Mouse (Mus musculus): ENCODE measurements around the gene Gh.

Gh gene

DNA sequence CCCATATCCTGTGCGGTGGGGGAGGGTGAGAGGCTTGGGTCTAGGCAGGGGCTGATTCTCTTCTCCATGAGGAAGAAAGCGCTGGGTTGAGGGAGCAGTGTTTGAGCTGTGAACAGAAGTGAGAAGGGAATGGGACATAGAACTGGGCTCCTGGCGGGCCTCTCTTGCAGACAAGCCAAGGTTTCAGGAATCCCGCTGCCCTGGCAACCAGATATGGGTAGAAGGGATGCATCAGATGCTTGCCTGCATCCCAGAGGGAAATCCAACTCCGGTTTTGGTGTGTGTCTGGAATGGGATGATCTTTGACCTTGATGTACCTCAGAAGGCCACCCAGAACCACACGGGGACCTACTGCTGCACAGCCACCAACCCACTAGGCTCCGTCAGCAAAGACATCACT lies 15.5 kb downstream of the Gh start:
- no peak for TF ChIP-seq GATA4 (IDR thresholded peaks at IDR 0.05; ENCODE audit: insufficient replicate concordance, low read length)

DNA sequence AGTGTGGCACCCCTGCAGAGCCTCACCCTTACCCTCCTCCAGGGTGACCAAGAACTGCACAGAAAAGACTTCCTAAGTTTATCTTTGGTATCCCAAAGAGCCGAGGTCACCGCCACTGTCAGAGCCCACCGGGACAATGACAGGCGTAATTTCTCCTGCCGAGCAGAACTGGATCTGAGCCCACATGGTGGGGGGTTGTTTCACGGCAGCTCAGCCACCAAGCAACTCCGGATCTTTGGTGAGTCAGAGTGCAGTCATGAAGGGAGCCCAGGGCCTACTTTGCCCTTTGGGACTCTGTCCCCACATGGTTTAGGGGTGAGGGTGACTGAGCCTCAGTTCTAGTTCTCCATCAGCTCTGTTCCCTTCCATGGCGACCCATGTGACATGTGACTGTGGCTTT lies 17.5 kb downstream of the Gh start:
- no peak for TF ChIP-seq GATA4 (IDR thresholded peaks at IDR 0.05; ENCODE audit: insufficient replicate concordance, low read length)

DNA sequence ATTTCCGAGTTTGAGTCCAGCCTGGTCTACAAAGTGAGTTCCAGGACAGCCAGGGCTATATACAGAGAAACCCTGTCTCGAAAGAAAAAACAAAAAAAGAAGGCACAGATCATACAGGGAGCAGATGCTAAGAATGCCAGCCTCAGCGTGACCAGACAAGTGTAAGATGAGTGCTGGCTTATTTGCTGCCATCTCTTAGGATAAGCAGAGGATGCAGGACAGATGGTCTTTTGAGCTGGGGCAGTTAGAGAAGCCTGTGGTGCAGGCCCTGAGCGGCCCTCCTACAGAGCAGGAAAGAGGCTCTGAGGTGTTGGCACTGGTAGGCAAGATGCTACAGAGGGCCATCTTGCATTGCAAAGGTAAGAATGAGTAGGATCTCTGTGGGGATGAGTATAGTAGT lies 18.3 kb downstream of the Gh start:
- TF ChIP-seq GATA4 (IDR thresholded peaks at IDR 0.05; ENCODE audit: insufficient replicate concordance, low read length), result no peak

DNA sequence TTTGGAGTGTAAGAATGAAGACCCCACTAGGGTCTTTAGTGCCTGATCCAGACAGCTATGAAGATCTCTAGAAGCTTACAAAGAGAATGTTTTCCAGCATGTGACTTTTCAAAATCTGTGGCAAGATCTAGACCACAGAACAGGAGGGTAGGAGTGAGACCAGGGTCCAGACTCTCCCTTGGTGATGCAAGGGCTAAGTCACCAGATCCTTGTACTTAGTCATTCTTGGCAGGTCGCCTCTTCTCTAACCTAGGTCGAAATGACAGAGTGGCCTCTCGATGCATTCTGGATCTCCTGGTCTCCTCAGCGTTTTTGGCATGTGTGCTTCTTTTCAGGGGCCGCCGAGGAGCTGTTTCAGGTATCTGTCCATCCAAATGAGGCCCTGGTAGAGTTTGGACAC lies 19.2 kb downstream of the Gh start:
- no peak for TF ChIP-seq GATA4 (IDR thresholded peaks at IDR 0.05; ENCODE audit: insufficient replicate concordance, low read length)

DNA sequence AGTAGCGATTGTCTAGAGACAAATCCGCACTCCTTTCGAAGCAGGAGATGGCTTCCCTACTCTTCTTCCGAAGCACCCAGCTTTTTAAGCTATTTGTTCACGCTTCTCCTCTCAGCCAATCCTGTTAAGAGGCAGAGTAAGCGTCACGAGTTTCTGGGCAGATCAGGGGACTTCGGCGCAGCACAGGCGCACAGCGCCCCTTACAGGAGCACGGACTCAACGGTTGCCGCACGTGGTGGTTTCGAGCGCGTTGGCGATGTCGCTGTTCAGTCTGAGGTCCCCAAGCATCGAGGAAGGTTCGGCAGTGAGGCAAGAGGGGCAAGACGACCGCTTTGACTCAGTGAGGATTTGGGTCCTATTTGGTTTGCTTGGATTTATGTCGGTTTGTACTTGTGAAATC lies 25.2 kb downstream of the Gh start, which contains the start of gene Tcam1:
Gene Tcam1 (plus strand): TSS at position 219 of the 400 bp plus-strand sequence.
- TF ChIP-seq GATA4 (IDR thresholded peaks at IDR 0.05; ENCODE audit: insufficient replicate concordance, low read length), result no peak

DNA sequence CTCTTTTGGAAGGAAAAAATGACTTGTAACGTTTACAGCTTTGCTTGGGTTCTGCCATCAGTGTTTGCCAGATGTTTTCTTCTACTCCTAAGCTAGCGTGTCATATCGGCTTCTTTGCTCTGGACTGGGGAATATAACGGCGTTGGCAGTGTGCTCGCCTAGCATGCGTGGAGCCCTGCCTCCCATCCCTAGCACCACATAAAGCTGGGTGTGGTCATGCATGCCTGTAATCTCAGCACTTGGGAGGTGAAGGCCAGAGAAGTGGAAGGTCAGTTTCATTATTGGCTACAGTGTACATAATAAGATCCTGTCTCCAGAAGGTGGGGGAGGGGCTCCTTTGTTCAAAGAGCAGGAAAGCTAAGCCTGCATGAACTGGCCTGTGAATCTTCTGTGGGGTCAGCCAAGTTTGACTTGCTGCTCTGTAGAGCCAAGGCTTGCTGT lies 26.7 kb downstream of the Gh start:
- TF ChIP-seq GATA4 (IDR thresholded peaks at IDR 0.05; ENCODE audit: insufficient replicate concordance, low read length), result no peak

DNA sequence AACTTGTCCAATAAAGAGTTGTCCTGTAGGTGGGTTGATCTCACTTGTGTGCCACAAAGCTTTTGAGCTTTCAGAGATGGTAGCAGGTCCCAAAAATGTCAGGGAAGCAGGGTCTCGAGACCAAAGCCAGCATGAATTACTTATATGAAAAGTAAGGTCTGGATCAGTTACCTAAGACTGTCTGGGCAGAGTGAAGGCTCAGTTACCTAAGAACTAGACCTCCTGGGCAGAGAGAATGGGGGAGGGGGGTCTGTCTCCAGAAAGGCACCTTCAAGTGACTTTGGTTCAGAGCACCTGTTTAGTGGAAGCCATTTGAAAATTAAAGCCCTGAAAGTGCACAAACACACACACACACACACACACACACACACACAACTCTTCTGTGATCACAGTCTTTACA lies 27.3 kb downstream of the Gh start:
- TF ChIP-seq GATA4 (IDR thresholded peaks at IDR 0.05; ENCODE audit: insufficient replicate concordance, low read length), result no peak

DNA sequence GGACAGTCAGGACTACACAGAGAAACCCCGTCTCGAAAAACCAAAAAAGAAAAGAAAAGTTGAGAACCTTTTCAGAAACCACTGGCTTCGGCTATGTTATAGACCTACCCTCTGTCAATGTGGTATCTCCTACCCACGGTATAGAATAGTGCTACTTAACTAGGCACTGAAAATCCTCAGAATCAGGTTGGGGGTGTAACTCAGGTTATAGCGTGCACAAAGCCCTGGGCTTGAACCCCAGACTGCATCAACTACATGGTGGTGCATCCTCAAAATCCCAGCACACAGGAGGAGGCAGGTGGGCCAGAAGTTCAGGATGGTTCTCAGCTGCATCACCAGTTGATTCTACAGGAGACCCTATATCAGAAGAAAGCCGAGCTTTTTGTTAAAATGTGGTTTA lies 27.9 kb downstream of the Gh start:
- TF ChIP-seq GATA4 (IDR thresholded peaks at IDR 0.05; ENCODE audit: insufficient replicate concordance, low read length), result no peak

DNA sequence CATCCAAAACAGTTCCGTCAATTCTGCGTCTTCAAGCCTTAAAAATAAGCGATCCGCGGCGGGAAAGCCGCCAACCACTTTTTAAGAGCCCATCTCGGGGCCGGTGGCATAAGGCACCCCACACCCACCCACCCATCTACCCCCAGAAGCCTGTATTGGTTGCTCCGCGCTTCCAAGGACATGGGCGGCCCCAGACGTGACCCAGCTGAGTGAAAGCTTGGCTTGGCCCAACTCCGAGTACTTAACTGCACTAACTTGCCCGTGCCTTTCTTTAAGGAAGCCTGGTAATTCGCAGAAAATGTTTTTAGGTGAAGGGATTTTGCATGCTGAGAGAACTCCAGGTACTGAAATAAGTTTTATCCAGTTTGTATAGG lies 28.4 kb downstream of the Gh start:
- no peak for TF ChIP-seq GATA4 (IDR thresholded peaks at IDR 0.05; ENCODE audit: insufficient replicate concordance, low read length)

DNA sequence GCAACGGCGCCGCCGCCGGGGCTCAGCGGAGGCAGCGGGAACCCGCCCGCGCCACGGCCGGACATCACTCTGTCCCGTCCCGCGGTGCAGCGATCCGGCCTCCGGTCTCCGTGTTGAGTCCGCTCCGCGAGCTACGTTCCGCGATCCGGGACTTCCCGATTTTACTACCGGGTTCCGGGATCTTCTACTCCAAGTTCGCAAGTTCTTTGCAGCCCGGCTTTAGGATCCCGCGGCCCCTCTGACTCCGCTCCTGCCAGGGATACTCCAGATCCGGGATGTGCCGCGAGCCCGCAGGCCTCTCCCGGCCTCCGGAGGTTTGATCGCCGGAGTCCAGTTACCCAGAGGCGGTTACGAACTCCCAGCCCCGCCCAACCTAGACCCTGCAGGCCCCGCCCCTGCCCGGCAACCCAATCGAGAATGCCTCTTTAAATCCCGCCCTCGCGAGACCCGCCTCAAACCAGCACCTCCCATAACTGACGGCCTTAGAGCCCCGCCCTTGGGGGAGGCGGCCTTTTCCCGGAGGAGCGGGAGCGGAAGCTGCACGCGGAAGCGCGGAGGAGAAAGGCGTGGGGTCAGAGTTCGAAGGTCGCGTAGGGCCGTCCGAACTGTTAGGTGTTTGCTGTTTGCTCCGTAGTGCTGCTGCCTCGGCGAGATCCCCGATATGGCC lies 28.9 kb downstream of the Gh start, which contains the start of gene Smarcd2:
Gene Smarcd2 (minus strand): TSS at position 329 of the 667 bp plus-strand sequence.
- TF ChIP-seq GATA4 (IDR thresholded peaks at IDR 0.05; ENCODE audit: insufficient replicate concordance, low read length), result no peak; the same call in 1 of the 2 replicates

DNA sequence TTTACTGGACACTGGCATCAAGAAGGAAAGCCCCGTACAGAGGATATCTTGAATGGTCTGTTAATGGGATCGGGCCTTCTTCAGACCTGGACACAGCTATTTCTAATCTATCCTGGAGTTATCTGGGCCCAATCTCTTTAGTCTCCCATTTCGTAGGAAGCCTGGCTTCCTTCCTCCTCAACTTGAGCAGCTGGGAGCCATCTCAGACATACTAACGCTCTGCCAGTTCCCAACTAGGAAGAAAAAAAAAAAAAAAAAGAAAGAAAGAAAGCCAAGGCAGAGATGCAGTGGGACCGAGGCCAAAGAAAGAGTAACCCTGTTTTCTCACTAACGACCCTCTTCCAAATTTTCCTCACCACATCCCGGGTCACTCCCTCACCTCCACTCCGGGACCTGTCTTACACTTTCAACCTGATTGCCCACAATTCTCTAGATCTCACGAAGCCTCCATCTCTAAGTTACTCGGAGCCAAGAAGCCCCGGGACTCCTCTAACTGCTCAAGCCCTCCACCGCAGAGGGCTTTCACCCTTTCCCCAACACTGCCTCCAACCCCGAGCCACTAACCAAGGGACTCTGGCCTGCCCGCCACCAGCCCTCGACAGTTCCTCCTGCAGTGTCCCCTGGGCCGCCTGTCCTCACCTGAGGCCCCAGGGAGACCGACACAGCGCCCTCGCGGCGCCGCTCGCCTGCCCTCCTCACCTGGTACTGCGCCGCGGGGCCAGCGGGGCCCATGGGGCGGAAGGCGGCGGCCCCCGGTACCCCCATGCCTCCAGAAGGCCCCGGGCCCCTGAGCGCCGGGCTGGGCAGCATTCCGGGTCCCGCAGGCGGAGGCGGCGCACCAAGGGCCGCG lies 29.6 kb downstream of the Gh start:
- no peak for TF ChIP-seq GATA4 (IDR thresholded peaks at IDR 0.05; ENCODE audit: insufficient replicate concordance, low read length)

DNA sequence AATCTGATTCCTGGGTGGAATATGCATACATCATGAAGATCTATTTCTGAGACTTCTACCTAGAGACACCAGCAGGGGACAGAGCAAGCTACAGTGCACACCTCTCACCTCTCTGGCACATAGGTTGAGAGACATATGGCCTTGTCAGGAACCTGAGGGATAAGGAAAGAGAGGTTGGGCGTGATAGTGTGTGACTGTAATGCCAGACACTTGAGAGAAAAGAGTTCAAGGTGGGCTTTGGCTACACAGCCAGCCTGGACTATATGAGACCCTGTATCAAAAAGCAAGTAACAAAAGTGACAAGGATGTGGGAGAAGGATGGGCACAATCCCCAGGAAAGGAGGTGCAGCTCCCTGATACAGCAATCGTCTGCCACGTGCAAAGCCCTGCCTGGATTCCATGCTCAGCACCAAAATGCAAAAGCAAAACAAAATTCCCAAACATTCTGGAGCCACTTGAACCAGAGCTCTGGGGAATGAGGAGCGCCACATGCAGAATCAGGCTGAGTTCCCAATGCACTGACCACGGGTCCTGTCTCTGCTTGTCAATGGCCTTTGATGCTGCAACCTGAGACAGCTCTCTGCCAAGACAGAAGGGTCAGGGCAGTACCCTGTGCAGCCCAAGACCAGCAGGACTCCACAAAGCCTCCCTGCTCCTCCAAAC lies 30.4 kb downstream of the Gh start:
- no peak for TF ChIP-seq GATA4 (IDR thresholded peaks at IDR 0.05; ENCODE audit: insufficient replicate concordance, low read length)

DNA sequence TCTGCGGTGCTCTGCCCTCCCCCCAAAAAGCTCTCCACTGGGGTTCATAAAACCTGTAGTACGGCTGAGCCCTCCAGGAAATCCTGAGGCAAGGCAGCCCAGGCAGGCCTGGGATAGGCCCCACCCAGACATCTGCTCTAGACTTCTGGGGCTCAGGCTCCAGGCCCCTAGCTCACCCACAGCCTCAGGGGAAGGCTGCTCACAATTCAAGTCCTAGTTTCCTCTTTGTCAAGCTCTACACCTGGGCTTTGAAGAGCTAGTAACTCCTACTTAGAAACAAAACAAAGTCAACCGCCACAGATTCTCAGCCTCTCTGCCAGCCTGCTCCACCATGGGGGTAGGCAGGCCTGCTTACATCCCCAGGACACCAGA lies 32.6 kb downstream of the Gh start:
- TF ChIP-seq GATA4 (IDR thresholded peaks at IDR 0.05; ENCODE audit: insufficient replicate concordance, low read length), result no peak

DNA sequence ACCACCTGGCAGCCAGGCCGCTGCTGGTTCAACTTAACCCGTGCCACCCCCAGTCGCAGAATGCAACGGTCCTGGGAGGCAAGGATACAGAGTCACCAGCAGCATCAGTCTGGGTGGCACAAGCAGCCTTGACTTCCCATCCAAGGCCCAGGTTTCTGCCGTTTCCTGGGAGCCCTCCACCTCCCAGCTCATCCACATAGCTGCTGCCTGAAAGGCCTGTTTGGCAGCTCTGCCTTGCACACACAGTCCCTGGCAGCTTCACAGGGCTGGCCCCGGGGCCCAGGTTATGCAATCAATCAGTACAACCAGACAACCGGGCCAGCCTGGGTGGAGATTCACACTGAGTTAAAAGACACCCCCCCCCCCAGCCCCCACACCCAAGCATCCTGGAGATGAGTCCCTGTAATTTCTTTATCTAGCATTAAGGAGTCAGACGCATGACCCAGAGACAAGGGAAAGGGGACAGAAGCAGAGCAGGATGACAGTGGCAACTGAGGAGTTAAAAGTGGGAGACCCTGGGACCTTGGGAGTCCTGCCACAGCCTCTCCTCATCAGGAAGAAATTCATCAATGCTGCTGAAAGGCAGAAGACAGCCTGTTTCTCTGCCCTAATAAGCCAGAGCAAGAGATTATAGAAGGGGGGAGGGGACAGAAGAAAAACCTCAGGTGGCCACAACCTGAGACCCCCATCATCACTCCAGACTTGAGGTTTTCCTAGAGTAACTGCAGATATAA lies 33.2 kb downstream of the Gh start:
- no peak for TF ChIP-seq GATA4 (IDR thresholded peaks at IDR 0.05; ENCODE audit: insufficient replicate concordance, low read length)

DNA sequence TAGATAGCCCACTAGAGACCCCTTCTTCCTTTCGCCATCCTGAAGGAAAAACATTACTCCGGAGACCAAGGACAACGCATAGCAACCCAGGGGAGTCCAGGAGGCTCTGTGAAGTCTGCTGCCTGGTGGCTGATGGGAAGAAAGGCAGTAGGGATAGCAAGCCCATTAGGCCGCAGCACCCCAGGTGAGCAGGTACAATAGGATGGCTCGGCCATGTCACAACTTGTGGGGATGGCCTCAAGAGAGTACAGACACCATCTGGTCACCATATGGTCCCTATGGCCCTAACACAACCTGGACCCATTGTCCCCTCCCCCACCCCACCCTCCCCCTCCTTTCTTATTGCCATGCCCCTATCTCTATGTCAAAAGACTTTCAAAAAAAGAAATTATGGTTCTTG lies 33.8 kb downstream of the Gh start:
- no peak for TF ChIP-seq GATA4 (IDR thresholded peaks at IDR 0.05; ENCODE audit: insufficient replicate concordance, low read length)

Data from liver, adult (tissue).